Mouse (Mus musculus): ENCODE measurements around the gene Usp47. TPM values are rescaled to one million over a fixed set of nuclear protein-coding genes. Genes with fewer than 3 reads are reported as not detected.

Usp47 gene
- polyA plus RNA-seq, 1 experiment: 37.8 TPM

DNA sequence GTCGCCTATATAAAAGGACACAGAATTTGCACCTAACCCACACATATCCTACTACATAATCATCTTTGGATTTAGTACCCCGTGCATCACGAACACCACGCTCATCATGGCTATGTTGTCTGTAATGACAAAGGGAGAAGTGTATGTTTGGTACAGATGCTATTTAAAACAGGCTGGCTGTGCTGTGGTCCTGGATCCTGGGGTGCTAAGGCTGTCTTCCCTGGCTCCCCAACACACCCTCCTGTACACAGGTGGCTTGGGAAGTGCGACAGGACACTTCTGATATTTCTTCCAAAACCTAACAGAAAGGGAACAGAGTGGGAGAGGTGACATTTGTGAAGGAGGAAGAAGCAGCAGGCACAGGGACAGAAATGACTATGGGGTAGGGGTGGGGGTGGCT is 100.3 kb downstream of the Usp47 start:
- no peak overlapping the region for H3K4me3 ChIP-seq (ENCODE audit: insufficient read depth, low read depth, low read length)
- no peak overlapping the region for H3K27ac ChIP-seq (replicated peaks; ENCODE audit: low read depth, low read length)
- H3K4me1 ChIP-seq (ENCODE audit: control insufficient read depth, insufficient read depth, insufficient read length, low read length): peaks cover 6% of the 10 kb centered on the region

- peaks cover 3% of the 10 kb centered on the region for H3K4me1 ChIP-seq (ENCODE audit: control insufficient read depth, insufficient read depth, insufficient read length, low read length)
- no peak overlapping the region for H3K4me3 ChIP-seq (ENCODE audit: insufficient read depth, low read depth, low read length)
- peak overlapping the region; percentile 56 for H3K27ac ChIP-seq (replicated peaks; ENCODE audit: low read depth, low read length)
Measured at GRCm38 (mm10) chr7:112125625-112126260, 102.4 kb downstream of the Usp47 start.

- peaks cover 2% of the 10 kb centered on the region for H3K4me1 ChIP-seq (ENCODE audit: control insufficient read depth, insufficient read depth, insufficient read length, low read length)
- H3K27ac ChIP-seq (replicated peaks; ENCODE audit: low read depth, low read length): no peak overlapping the region
- no peak overlapping the region for H3K4me3 ChIP-seq (ENCODE audit: insufficient read depth, low read depth, low read length)
Measured at GRCm38 (mm10) chr7:112127085-112127637, 103.9 kb downstream of the Usp47 start.

DNA sequence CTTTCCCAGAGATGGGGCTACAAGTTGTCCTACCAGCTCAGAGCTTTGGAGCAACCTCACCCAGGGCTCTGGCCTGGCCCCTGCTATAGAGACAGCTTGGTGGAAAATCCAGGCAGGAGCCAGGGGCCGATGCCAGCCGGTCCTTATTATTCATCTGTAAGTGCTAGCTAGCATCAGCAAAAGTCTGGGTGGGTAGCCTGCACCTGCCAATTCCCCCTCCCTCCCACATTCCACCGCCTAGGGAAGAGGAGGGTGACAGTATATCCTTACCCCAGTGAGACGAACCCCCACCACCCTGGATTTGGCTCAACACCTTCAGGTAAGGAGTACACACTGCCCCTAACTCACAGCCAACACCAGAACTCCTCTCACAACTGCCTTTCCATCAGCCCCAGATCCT is 104.7 kb downstream of the Usp47 start:
- no peak overlapping the region for H3K4me3 ChIP-seq (ENCODE audit: insufficient read depth, low read depth, low read length)
- no peak overlapping the region for H3K27ac ChIP-seq (replicated peaks; ENCODE audit: low read depth, low read length)
- H3K4me1 ChIP-seq (ENCODE audit: control insufficient read depth, insufficient read depth, insufficient read length, low read length): peaks cover 2% of the 10 kb centered on the region

- Histone ChIP-seq H3K27ac (replicated peaks; ENCODE audit: low read depth, low read length) (no peak overlapping the region), H3K4me1 (ENCODE audit: control insufficient read depth, insufficient read depth, insufficient read length, low read length) (peaks cover 2% of the 10 kb centered on the region)
Measured at GRCm38 (mm10) chr7:112128810-112129209, 105.5 kb downstream of the Usp47 start.

GRCm38 (mm10) chr7:112129851-112130250 is 106.5 kb downstream of the Usp47 start:
- peaks cover 2% of the 10 kb centered on the region for H3K4me1 ChIP-seq (ENCODE audit: control insufficient read depth, insufficient read depth, insufficient read length, low read length)
- no peak overlapping the region for H3K27ac ChIP-seq (replicated peaks; ENCODE audit: low read depth, low read length)
- no peak overlapping the region for H3K4me3 ChIP-seq (ENCODE audit: insufficient read depth, low read depth, low read length)

More at GRCm38 (mm10) chr7:112128810-112129209, 105.5 kb downstream of the Usp47 start:
- H3K4me3 ChIP-seq (ENCODE audit: insufficient read depth, low read depth, low read length): no peak overlapping the region

DNA sequence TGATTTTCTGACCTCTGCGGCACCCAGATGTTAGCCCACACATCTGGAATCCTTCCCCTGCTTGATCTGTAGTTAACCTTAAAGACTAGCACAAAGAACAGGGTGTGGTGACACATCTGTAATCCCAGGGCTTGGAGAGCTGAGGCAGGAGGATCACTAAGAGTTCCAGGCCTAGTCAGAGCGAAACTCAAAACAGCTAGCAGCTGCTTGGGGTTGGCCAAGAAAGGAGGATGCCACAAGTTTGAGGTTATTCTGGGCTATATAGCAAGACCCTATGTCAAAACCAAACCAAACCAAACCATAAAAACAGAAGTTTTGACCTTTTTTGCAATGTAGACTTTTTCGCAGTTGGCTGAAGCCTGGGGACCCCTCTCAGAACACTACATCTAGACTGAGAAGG is 107.4 kb downstream of the Usp47 start:
- Histone ChIP-seq H3K27ac (replicated peaks; ENCODE audit: low read depth, low read length) (no peak overlapping the region), H3K4me1 (ENCODE audit: control insufficient read depth, insufficient read depth, insufficient read length, low read length) (peaks cover 2% of the 10 kb centered on the region), H3K4me3 (ENCODE audit: insufficient read depth, low read depth, low read length) (no peak overlapping the region)

- peaks cover 2% of the 10 kb centered on the region for H3K4me1 ChIP-seq (ENCODE audit: control insufficient read depth, insufficient read depth, insufficient read length, low read length)
- no peak overlapping the region for H3K27ac ChIP-seq (replicated peaks; ENCODE audit: low read depth, low read length)
- no peak overlapping the region for H3K4me3 ChIP-seq (ENCODE audit: insufficient read depth, low read depth, low read length)
Measured at GRCm38 (mm10) chr7:112132005-112132404, 108.7 kb downstream of the Usp47 start.

DNA sequence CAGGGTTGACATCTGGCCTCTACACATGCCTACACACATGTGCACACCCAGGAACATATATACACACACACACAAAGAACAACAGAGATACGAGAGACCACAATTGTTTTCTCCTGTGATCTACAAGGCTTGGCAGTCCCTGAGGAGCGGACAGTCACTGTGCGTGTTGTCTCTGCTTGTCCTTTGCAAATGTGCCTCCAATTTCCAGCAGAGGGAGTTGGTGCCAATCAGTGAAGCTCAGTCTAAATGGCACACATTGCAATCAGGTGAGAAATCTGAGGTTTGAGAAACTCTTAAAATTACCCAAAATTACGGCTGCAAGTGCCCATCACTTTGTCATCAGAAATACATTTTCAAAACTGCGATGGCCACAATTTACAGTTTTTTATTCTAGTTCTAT is 110.0 kb downstream of the Usp47 start:
- Histone ChIP-seq H3K4me3 (ENCODE audit: insufficient read depth, low read depth, low read length) (no peak overlapping the region), H3K27ac (replicated peaks; ENCODE audit: low read depth, low read length) (no peak overlapping the region), H3K4me1 (ENCODE audit: control insufficient read depth, insufficient read depth, insufficient read length, low read length) (peaks cover 11% of the 10 kb centered on the region)

- H3K27ac ChIP-seq (replicated peaks; ENCODE audit: low read depth, low read length): no peak overlapping the region
- H3K4me1 ChIP-seq (ENCODE audit: control insufficient read depth, insufficient read depth, insufficient read length, low read length): peaks cover 17% of the 10 kb centered on the region
- H3K4me3 ChIP-seq (ENCODE audit: insufficient read depth, low read depth, low read length): no peak overlapping the region
Measured at GRCm38 (mm10) chr7:112135161-112135560, 111.9 kb downstream of the Usp47 start.

GRCm38 (mm10) chr7:112136537-112136936 is 113.2 kb downstream of the Usp47 start:
- Histone ChIP-seq H3K4me3 (ENCODE audit: insufficient read depth, low read depth, low read length) (no peak overlapping the region), H3K27ac (replicated peaks; ENCODE audit: low read depth, low read length) (no peak overlapping the region)

DNA sequence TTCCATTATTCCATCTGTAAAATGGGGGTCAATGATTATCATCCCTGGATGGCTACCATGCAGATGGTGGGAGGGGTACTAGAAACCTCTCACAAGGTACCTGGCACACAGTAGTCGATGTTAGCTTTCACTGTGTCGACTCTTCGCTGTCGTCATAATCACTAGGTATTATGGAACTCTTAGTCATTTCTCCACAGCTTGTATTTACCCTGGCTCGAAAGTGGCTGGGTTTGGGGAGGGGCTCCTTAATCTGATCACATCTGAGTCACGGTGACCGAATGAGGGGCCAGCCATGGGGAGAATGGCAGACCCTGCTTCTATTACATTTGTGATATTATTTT is 114.8 kb downstream of the Usp47 start:
- peaks cover 17% of the 10 kb centered on the region for H3K4me1 ChIP-seq (ENCODE audit: control insufficient read depth, insufficient read depth, insufficient read length, low read length)
- peak overlapping the region; percentile 71 for H3K27ac ChIP-seq (replicated peaks; ENCODE audit: low read depth, low read length)
- no peak overlapping the region for H3K4me3 ChIP-seq (ENCODE audit: insufficient read depth, low read depth, low read length)

More at GRCm38 (mm10) chr7:112136537-112136936, 113.2 kb downstream of the Usp47 start:
- H3K4me1 ChIP-seq (ENCODE audit: control insufficient read depth, insufficient read depth, insufficient read length, low read length): peaks cover 17% of the 10 kb centered on the region

GRCm38 (mm10) chr7:112138509-112139405 is 115.5 kb downstream of the Usp47 start:
- Histone ChIP-seq H3K4me1 (ENCODE audit: control insufficient read depth, insufficient read depth, insufficient read length, low read length) (peaks cover 17% of the 10 kb centered on the region), H3K4me3 (ENCODE audit: insufficient read depth, low read depth, low read length) (no peak overlapping the region), H3K27ac (replicated peaks; ENCODE audit: low read depth, low read length) (peak overlapping the region; percentile 71)

DNA sequence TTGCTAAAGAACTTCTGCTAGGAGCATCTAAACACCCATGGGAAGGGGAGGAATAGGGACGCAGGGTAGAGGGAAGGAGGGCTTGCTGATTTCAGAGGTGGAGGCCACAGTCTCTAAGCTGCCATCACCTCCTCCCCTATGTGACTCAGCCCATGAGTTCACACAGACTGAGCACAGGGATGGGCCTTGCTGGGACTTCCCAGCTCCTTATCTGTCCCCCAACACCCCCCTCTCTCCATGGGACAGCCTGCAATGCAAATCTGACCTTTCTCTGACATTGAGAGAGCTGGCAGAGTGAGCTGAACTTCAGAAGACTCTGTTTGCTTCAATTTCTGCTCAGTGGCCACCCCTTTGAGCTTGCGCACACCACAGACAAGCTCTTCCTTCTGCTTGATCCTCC is 117.4 kb downstream of the Usp47 start:
- Histone ChIP-seq H3K27ac (replicated peaks; ENCODE audit: low read depth, low read length) (no peak overlapping the region), H3K4me1 (ENCODE audit: control insufficient read depth, insufficient read depth, insufficient read length, low read length) (peaks cover 17% of the 10 kb centered on the region), H3K4me3 (ENCODE audit: insufficient read depth, low read depth, low read length) (no peak overlapping the region)

DNA sequence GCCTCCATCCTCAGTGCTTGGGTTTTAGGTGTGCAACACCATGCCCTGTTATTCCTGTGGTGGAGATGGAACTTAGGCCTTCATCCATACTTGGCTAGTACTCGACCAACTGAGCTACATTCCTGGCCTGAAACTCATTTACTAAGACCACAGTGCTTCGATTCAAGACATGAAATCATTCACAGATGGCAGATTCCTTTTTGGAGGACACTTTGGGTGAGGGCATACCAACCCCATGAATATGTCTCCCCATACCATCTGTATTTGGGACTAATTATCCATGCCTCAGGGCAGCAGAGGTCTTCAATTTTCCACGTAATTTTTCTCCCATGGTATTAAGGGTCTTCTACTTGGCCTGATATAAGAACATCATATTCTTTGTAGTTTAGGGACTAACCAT is 119.3 kb downstream of the Usp47 start:
- H3K4me3 ChIP-seq (ENCODE audit: insufficient read depth, low read depth, low read length): no peak overlapping the region
- no peak overlapping the region for H3K27ac ChIP-seq (replicated peaks; ENCODE audit: low read depth, low read length)
- H3K4me1 ChIP-seq (ENCODE audit: control insufficient read depth, insufficient read depth, insufficient read length, low read length): peaks cover 14% of the 10 kb centered on the region
